Mouse (Mus musculus): ENCODE measurements around the gene Mcfd2.
"Not testable (repeated sequence)": the region's sequence is repeated elsewhere in the genome, so short reads cannot be mapped to it uniquely, and the experiment has no call there.

Mcfd2 gene

GRCm38 (mm10) chr17:87265792-87266186, at the start of gene Mcfd2:
Gene Mcfd2 (minus strand): TSS chr17:87265935.
- DNase-seq (ENCODE audit: inconsistent ontology term): peak; percentile 98

- DNase-seq (ENCODE audit: inconsistent ontology term): peak; percentile 92
These were observed 49.3 kb upstream of the Mcfd2 start for GRCm38 (mm10) chr17:87315021-87315531.

- DNase-seq (ENCODE audit: inconsistent ontology term): no peak
These were observed 48.8 kb upstream of the Mcfd2 start for GRCm38 (mm10) chr17:87314530-87314946.

GRCm38 (mm10) chr17:87314121-87314520, 48.4 kb upstream of the Mcfd2 start:
- no peak for DNase-seq (ENCODE audit: inconsistent ontology term)

GRCm38 (mm10) chr17:87312924-87313870, 47.5 kb upstream of the Mcfd2 start:
- DNase-seq (ENCODE audit: inconsistent ontology term): peak; percentile 75

- peak; percentile 51 for DNase-seq (ENCODE audit: inconsistent ontology term)
These were observed 46.6 kb upstream of the Mcfd2 start for GRCm38 (mm10) chr17:87312351-87312750.

GRCm38 (mm10) chr17:87310497-87310896, 44.8 kb upstream of the Mcfd2 start:
- DNase-seq (ENCODE audit: inconsistent ontology term): no peak

GRCm38 (mm10) chr17:87309073-87309788, 43.5 kb upstream of the Mcfd2 start:
- DNase-seq (ENCODE audit: inconsistent ontology term): no peak

- DNase-seq (ENCODE audit: inconsistent ontology term): no peak
These were observed 41.0 kb upstream of the Mcfd2 start for GRCm38 (mm10) chr17:87306746-87307145.

GRCm38 (mm10) chr17:87305065-87305464, 39.3 kb upstream of the Mcfd2 start:
- DNase-seq (ENCODE audit: inconsistent ontology term): no peak

- DNase-seq (ENCODE audit: inconsistent ontology term): no peak
These were observed 38.6 kb upstream of the Mcfd2 start for GRCm38 (mm10) chr17:87304151-87304894.

- no peak for DNase-seq (ENCODE audit: inconsistent ontology term)
These were observed 36.5 kb upstream of the Mcfd2 start for GRCm38 (mm10) chr17:87302014-87302794.

GRCm38 (mm10) chr17:87301607-87302006, 35.9 kb upstream of the Mcfd2 start:
- DNase-seq (ENCODE audit: inconsistent ontology term): not testable (repeated sequence)

GRCm38 (mm10) chr17:87300340-87300739, 34.6 kb upstream of the Mcfd2 start:
- DNase-seq (ENCODE audit: inconsistent ontology term): no peak

GRCm38 (mm10) chr17:87298944-87299343, 33.2 kb upstream of the Mcfd2 start:
- no peak for DNase-seq (ENCODE audit: inconsistent ontology term)

GRCm38 (mm10) chr17:87296701-87297100, 31.0 kb upstream of the Mcfd2 start:
- DNase-seq (ENCODE audit: inconsistent ontology term): not testable (repeated sequence)

- no peak for DNase-seq (ENCODE audit: inconsistent ontology term)
These were observed 30.0 kb upstream of the Mcfd2 start for GRCm38 (mm10) chr17:87295738-87296137.

- no peak for DNase-seq (ENCODE audit: inconsistent ontology term)
These were observed 27.4 kb upstream of the Mcfd2 start for GRCm38 (mm10) chr17:87293125-87293524.

GRCm38 (mm10) chr17:87291782-87292181, 26.0 kb upstream of the Mcfd2 start:
- DNase-seq (ENCODE audit: inconsistent ontology term): no peak

- DNase-seq (ENCODE audit: inconsistent ontology term): no peak
These were observed 25.3 kb upstream of the Mcfd2 start for GRCm38 (mm10) chr17:87291037-87291436.

- no peak for DNase-seq (ENCODE audit: inconsistent ontology term)
These were observed 23.6 kb upstream of the Mcfd2 start for GRCm38 (mm10) chr17:87289367-87289766.

All from Muller cell, postnatal 12 days (primary cell).